Mouse (Mus musculus): Measurements from ENCODE around the gene Gpr37.

DNA sequence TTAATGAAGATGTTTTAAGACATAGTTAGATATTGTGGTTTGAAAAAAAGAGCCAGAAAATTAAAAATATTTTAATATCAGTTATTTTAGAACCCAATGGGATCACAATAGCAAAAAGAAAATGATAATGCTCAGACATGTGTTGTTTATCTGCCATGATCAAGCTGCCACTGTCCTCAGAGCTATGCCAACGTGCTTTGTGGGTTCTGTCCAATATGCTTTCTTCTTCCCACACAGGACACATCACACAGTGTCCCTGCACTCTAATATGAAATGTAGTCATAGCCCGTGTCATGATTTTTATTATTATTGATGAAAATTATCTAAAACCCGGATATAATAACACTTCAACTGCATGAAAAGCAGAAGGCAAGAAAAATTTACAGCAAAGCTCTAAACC lies 16.7 kb downstream of the Gpr37 start:
- TF ChIP-seq ZC3H11A (IDR thresholded peaks at IDR 0.05; ENCODE audit: borderline replicate concordance, low read depth, low read length) (no peak), MAFK (IDR thresholded peaks at IDR 0.05; ENCODE audit: insufficient read depth, low read depth, low read length) (no peak)

Data from ES-E14 (cell line).